Mouse (Mus musculus): Measurements from ENCODE around the gene Atp6v0e2.

Atp6v0e2 gene

DNA sequence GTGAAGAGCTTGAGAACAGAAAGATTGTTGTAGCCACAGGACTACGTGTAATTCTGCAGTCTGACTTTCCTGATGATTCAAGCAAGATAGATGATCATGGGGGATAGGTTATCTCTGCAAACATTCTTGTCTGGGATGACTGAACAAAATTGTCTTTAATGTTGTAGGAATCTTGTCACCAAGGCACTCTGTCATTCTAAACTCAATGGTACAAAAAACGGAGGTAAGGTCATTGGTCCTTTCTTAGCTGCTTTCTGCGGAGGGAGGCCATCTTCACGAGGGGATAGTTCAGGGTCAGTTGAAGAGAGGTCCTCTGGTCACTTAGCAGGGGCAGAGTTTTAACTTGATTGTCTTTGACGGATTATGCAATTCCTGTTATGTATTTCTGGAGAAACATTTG is 41.3 kb downstream of the Atp6v0e2 start:
- no peak for DNase-seq

DNA sequence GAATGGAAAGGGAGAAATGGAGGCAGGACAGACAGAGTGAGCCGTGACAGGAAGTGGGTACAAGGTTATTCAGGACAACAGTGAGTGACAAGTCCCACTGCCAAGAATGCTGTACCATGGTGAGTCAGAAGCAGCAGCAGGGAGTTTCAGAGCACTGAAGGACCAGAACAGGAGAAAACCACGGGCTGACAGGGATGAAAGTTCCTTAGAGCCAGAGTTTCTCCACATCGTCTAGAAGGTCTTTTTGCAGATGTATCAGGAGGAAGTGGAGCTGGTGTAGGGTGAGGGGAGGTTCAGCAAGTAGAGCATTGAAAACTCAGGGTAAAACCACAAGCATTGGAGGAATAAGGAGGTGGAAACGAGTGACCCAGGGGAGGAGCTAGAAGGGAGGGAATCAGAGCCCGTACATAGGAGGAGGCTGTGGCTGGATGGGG is 41.8 kb downstream of the Atp6v0e2 start:
- no peak for DNase-seq

DNA sequence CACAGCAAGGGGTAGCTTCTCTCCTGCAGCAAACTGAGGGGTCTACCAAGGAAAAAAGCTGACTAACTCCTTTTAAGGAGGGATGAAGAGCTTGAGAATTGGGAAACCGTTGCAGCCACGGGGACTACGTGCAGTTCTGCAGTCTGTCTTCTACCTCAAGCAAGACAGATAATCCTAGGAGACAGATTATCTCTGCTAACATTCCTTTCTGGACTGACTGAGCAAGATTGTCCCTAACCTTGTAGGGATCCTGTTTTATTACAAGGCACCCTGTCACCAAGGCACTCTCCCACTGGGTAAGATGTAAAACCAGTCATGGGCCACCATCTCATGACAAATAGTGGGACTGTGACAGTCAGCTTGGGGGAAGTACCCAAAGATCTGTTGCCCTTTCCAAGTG is 43.8 kb downstream of the Atp6v0e2 start:
- DNase-seq, result no peak

DNA sequence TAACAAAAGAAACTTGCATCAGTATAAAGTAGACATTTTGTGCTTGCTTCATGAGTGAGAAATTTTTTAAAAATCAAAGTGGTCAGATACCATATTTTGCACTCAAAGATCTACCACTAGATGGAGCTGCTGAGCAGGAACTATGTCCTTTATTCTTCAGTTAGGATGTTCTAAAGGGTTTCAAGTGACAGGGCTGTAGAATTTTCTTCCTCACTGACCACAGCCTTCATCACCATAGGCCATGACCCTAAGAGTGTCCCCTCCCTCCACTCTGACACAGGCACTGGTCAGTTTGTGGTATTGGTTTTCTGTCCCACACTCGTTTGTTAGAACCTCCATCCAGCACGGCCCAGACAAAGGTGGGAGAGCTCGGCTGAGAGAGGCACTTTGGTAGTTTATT is 44.6 kb downstream of the Atp6v0e2 start:
- no peak for DNase-seq

DNA sequence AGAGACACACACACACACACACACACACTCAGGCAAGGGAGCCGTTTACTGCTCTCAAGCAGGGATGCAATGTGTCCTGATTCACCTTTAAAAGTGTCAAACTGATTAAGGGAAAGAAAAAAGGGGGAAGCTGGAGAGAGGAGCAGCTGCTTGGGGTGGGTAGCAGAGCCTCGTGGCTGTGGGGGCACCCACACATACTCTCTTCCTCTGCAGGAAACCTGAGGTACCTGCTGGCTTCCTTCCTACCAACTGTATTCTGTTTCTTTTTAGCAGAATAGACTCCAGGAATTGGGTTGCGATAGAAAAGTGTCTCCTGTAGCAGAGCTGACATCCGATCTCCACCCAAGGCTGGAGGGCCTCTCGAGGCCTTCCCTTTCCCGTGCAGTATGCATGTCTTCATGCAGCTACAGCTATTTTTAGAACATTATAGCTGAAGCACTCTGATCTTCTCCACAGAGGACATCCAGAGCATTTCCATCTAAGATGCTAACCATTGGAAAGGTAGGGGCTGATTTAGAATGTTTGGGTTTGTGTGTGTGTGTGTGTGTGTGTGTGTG is 51.9 kb downstream of the Atp6v0e2 start, which contains the start of gene Gm45021:
Gene Gm45021, plus strand, starts transcription at position 417 of the 557 bp plus-strand sequence.
- no peak for DNase-seq

All from right cerebral cortex, postnatal 25 days (tissue).